Mouse (Mus musculus) T-helper 1 cell (primary cell): ENCODE measurements around the gene E130114P18Rik.

ENCODE experiments used
- in situ Hi-C: fragments of 300-600 bp; cut with MboI, MseI; formaldehyde crosslinking; loops from one replicate; pipeline ENCODE4 v1.15.1; 2025; ENCODE audit warnings: high pct_unique_total_duplicates

The E130114P18Rik gene

GRCm38 (mm10) chr4:97778211-97779002 lies 529 bp upstream of the E130114P18Rik start:
- in situ Hi-C loops = no loop called here

- in situ Hi-C loops = no loop called here
Measured at GRCm38 (mm10) chr4:97777081-97777705, 685 bp downstream of the E130114P18Rik start.

- in situ Hi-C loops = no loop called here
Measured at GRCm38 (mm10) chr4:97776388-97777080, 1.3 kb downstream of the E130114P18Rik start.

GRCm38 (mm10) chr4:97775494-97776265 lies 2.2 kb downstream of the E130114P18Rik start:
- in situ Hi-C loops = no loop called here

GRCm38 (mm10) chr4:97775059-97775458 lies 2.8 kb downstream of the E130114P18Rik start:
- in situ Hi-C loops = no loop called here

GRCm38 (mm10) chr4:97774446-97774950 lies 3.4 kb downstream of the E130114P18Rik start:
- in situ Hi-C loops = no loop called here

- in situ Hi-C loops = no loop called here
Measured at GRCm38 (mm10) chr4:97773791-97774190, 4.1 kb downstream of the E130114P18Rik start.

GRCm38 (mm10) chr4:97773110-97773593 lies 4.7 kb downstream of the E130114P18Rik start:
- in situ Hi-C loops = no loop called here

GRCm38 (mm10) chr4:97772641-97773040 lies 5.2 kb downstream of the E130114P18Rik start, which contains the start of gene Nfia:
Nfia (plus strand) TSS chr4:97772734.
- in situ Hi-C loops = no loop called here

- in situ Hi-C loops = no loop called here
Measured at GRCm38 (mm10) chr4:97772084-97772484, 5.8 kb downstream of the E130114P18Rik start.

- in situ Hi-C loops = no loop called here
Measured at GRCm38 (mm10) chr4:97771426-97771825, 6.5 kb downstream of the E130114P18Rik start.

GRCm38 (mm10) chr4:97769861-97770260 lies 8.0 kb downstream of the E130114P18Rik start:
- in situ Hi-C loops = loop anchor here (5.0 kb wide), 1 partner anchor 87 kb away; no protein-coding TSS in a partner anchor

GRCm38 (mm10) chr4:97767516-97767915 lies 10.4 kb downstream of the E130114P18Rik start:
- in situ Hi-C loops = loop anchor here (5.0 kb wide), 1 partner anchor 90 kb away; no protein-coding TSS in a partner anchor

GRCm38 (mm10) chr4:97767025-97767424 lies 10.9 kb downstream of the E130114P18Rik start:
- in situ Hi-C loops = loop anchor here (5.0 kb wide), 1 partner anchor 90 kb away; no protein-coding TSS in a partner anchor

- in situ Hi-C loops = loop anchor here (5.0 kb wide), 1 partner anchor 91 kb away; no protein-coding TSS in a partner anchor
Measured at GRCm38 (mm10) chr4:97766100-97766499, 11.8 kb downstream of the E130114P18Rik start.

GRCm38 (mm10) chr4:97765341-97766020 lies 12.4 kb downstream of the E130114P18Rik start:
- in situ Hi-C loops = loop anchor here (5.0 kb wide), 1 partner anchor 92 kb away; no protein-coding TSS in a partner anchor

GRCm38 (mm10) chr4:97764616-97765015 lies 13.3 kb downstream of the E130114P18Rik start:
- in situ Hi-C loops = loop anchor here (5.0 kb wide), 1 partner anchor 93 kb away; no protein-coding TSS in a partner anchor

GRCm38 (mm10) chr4:97758661-97759060 lies 19.2 kb downstream of the E130114P18Rik start:
- in situ Hi-C loops = loop anchor here (10.0 kb wide), 2 partner anchors 476 to 626 kb away; partner anchors contain the start of gene Tm2d1

GRCm38 (mm10) chr4:97757978-97758461 lies 19.9 kb downstream of the E130114P18Rik start:
- in situ Hi-C loops = loop anchor here (10.0 kb wide), 2 partner anchors 477 to 627 kb away; partner anchors contain the start of gene Tm2d1
